Mouse (Mus musculus): ENCODE data around the gene Tox3.

The Tox3 gene

DNA sequence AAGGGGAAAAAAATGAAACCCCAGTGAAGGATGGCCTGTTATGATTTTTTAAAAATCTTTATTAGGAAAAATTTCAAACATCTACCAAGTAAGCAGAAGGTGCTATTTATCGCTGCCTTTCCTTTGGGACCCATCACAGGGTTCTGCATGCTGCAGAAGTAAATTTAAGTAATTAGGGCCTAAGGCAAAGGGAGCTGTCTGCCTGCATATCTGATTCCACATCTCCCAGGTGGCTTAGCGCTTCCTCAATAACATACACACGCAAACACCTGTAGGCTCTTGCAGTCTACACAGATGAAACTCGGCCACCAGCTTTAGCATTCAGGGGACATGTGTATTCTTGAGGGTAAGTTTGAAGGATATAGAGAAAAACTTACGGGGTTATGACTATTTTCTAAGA lies 104.2 kb downstream of the Tox3 start:
- no peak for DNase-seq (ENCODE audit: low read depth, low spot score)

DNA sequence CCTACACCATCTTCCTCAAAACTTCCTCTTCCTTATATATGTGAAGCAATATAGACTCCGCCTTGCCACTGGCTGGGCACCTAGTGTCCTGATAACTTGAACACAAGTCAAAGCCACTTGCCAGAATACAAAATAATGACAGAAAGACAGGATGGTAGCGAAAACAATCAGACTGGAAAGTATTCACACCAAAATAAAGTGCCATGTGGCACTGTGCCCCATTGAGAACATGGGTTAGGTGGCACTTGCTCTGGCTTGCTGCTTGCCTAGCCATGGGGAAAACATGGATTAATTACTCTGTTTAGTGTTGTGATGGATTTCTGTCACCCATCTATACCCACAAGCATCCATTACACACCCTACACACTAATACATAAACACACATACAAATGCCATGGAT lies 105.8 kb downstream of the Tox3 start:
- no peak for DNase-seq (ENCODE audit: low read depth, low spot score)

DNA sequence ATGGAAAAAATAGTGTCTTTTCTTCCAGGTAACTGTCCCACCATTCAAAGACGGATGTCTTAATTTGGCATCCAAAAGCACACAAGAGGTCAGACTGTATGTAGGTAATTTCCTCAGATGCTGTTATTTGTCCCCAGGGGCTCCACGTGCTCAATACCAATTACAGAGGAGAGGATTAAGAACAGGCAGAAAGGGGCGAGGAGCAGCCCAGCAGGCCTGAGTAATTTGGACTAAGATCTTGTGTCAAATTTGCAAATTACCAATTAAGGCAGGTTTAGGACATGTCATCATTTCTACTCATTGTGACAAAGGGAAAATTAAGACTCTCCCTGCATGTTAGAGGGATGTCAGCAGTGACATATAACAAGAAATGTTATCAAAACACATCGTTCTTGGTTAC lies 106.7 kb downstream of the Tox3 start:
- no peak for DNase-seq (ENCODE audit: low read depth, low spot score)

DNA sequence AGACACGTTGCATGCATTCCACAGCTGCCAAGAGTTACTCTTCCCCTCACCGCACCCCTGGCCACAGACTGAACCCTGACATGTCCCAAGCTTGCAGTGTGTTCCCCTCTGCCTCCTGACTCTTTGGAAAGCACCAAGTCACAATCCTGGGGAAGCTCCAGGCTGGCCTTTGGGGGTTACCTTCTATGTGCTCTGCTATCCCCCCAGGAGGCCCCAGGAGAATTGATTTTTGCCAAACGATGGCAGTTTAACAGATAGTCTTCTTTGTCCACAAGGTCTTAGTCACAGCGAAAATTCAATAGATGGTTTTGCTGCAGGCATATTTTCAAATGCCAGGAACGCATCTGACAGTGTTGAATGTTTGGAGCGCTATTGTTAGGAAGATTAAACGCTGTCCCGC lies 115.6 kb downstream of the Tox3 start:
- DNase-seq (ENCODE audit: low read depth, low spot score): no peak

DNA sequence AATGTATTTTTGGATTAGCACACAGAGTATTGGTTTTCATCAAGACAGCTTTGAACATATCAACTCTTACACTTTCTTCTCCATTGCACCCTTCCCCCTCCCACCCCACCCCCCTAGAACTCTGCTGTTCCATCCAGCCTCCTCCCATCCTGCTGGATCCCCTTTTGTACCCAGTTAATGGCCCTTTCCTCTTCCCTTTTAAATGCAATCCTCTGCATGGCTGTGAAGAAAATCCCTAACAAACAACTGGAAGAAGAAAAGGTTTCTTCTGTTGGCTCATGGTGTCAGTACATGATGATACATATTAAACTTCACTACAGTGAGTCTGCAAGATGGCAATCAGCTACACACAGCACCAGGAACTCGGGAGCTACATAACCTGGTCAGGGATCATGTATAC lies 124.0 kb downstream of the Tox3 start:
- no peak for DNase-seq (ENCODE audit: low read depth, low spot score)

DNA sequence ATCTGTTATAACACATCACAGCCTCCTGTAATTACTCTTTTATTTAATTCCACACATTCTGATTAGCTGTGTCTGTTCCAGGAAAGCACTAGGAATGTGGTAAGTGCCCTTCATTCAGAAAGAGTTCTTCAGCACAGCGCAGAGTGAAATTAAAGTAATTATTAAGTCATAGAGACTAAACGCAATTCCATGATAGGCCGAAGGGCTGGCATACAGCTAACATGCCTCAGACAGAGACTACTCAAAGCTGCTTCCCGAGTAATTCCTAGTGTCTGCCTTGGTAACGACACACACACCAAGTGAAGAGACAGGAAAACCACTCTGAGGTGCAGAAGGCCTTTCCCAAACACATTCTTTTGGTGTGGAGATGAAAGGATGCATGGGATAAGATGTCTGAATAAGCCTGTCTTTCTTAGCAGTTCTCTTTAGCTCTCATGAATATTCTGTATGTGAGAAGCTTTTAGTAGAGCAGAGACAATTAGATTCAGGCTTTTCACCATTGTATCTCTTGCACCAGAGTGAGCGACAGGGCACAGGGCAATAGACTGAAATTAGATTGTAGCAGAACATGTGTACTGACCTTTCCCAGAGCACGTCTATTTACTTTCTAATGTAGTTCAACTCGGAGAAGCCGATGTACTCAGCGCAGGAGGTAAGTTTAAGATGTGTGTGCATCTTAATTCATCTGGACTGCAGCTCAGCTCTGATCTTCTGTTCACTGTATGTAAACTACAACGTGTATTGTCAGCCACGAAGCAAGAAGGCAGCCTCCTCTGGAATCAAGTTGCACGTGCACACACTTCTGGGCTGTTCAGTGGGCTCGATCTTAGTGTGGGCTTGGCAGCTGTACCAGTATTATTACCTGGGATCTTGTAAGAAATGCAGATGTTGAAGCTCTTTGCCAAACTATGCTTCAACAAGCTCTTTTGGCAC lies 138.8 kb downstream of the Tox3 start:
- DNase-seq (ENCODE audit: low read depth, low spot score): no peak
